Comparison of ENCODE assay signal across 14 mouse cellular contexts in the genomic region with DNA sequence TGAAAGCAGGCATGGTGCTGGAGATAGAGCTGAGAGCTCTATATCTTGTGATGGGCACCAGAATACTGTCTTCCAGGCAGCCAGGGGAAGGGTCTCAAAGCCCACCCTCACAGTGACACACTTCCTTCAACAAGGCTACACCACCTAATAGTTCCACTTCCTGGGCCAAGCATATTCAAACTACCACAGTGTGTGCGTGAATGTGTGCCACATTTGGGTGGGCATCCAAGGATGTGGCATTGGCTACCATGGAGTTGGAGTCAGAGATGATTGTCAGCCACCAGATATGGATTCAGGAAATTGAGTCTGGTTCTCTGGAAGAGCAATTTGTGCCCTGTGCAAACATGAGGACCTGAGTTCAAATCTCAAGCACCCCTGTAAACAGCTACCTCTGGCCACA. TPM values are rescaled to one million over a fixed set of nuclear protein-coding genes. Genes with fewer than 3 reads are reported as not detected.
DNase-seq lines count a peak whose midpoint lies in the region; ATAC-seq and TF ChIP-seq lines count a peak whose summit lies in the region.
"Had no signal": no experiment of that assay in that cellular context is flagged by ENCODE, and none has a peak within 500 bp of the region (broad histone marks: within the 10 kb centered on the region; RNA-seq: fewer than 3 reads in every experiment).

No protein-coding gene starts in this region.

- H3K4me2 ChIP-seq in heart, embryonic 12.5 days: peak overlapping the region; percentile 57
- peak overlapping the region; percentile 35; the same call in 1 of the 2 replicates for H3K4me2 ChIP-seq in lung, embryonic 15.5 days
- peak overlapping the region; percentile 76 for H3K4me2 ChIP-seq in liver, embryonic 16.5 days (ENCODE audit: low read depth, low read length)

- peaks cover 11% of the 10 kb centered on the region for H3K4me1 ChIP-seq in heart, embryonic 12.5 days (replicated peaks)
- H3K4me1 ChIP-seq in lung, embryonic 15.5 days: peaks cover 13% of the 10 kb centered on the region
- H3K4me1 ChIP-seq in bone marrow, adult 2 months (ENCODE audit: control insufficient read depth, insufficient read depth, low read length): peaks cover 13% of the 10 kb centered on the region
- peaks cover 58% of the 10 kb centered on the region for H3K4me1 ChIP-seq in liver, embryonic 16.5 days (ENCODE audit: control insufficient read depth, low read depth, low read length)

- no peak overlapping the region for H3K4me3 ChIP-seq in heart, embryonic 12.5 days
- H3K4me3 ChIP-seq in lung, embryonic 15.5 days: no peak overlapping the region
- H3K4me3 ChIP-seq in bone marrow, adult 2 months (replicated peaks; ENCODE audit: control insufficient read depth, low read depth, low read length): no peak overlapping the region
- peak overlapping the region; percentile 65 for H3K4me3 ChIP-seq in liver, embryonic 16.5 days (ENCODE audit: low read depth, low read length)
- H3K4me3 ChIP-seq: forebrain, embryonic 10.5 days had no signal

- H3K9ac ChIP-seq in heart, embryonic 12.5 days: no peak overlapping the region
- no peak overlapping the region for H3K9ac ChIP-seq in lung, embryonic 15.5 days
- H3K9ac ChIP-seq in liver, embryonic 16.5 days (ENCODE audit: low read depth, low read length): no peak overlapping the region

- no peaks in the 10 kb centered on the region for H3K36me3 ChIP-seq in heart, embryonic 12.5 days
- H3K36me3 ChIP-seq in lung, embryonic 15.5 days: no peaks in the 10 kb centered on the region
- H3K36me3 ChIP-seq in liver, embryonic 16.5 days (ENCODE audit: control insufficient read depth, insufficient read depth): peaks cover 13% of the 10 kb centered on the region
- H3K36me3 ChIP-seq: forebrain, embryonic 10.5 days had no signal

- H3K27ac ChIP-seq in heart, embryonic 12.5 days (ENCODE audit: poor library complexity, severe bottlenecking): peak overlapping the region; percentile 78
- peak overlapping the region; percentile 12; the same call in 1 of the 2 replicates for H3K27ac ChIP-seq in lung, embryonic 15.5 days
- peak overlapping the region; percentile 65 for H3K27ac ChIP-seq in bone marrow, adult 2 months (ENCODE audit: control insufficient read depth, insufficient read depth, low read depth, low read length, poor library complexity)
- peak overlapping the region; percentile 97 for H3K27ac ChIP-seq in liver, embryonic 16.5 days (ENCODE audit: low read length)

- no peaks in the 10 kb centered on the region for H3K27me3 ChIP-seq in heart, embryonic 12.5 days (replicated peaks)
- H3K27me3 ChIP-seq in lung, embryonic 15.5 days: no peaks in the 10 kb centered on the region
- H3K27me3 ChIP-seq in liver, embryonic 16.5 days (ENCODE audit: control insufficient read depth, insufficient read depth, low read depth, low read length): no peaks in the 10 kb centered on the region

- no peak for ATAC-seq in heart, embryonic 12.5 days (ENCODE audit: insufficient number of reproducible peaks, low FRiP score)
- no peak for ATAC-seq in lung, embryonic 15.5 days (ENCODE audit: borderline replicate concordance, extremely low read depth, low FRiP score, low TSS enrichment)
- ATAC-seq in liver, embryonic 16.5 days (ENCODE audit: low read depth): no peak

- TF ChIP-seq POLR2A in bone marrow, adult 2 months (IDR thresholded peaks at IDR 0.05; ENCODE audit: borderline replicate concordance, control insufficient read depth, low read depth, low read length): no peak

- H3K9me3 ChIP-seq in heart, embryonic 12.5 days (replicated peaks): 0 out of 2 replicates have a peak, but pooled peaks cover 5% of the 10 kb centered on the region
- no peaks in the 10 kb centered on the region; the same call in 1 of the 2 replicates for H3K9me3 ChIP-seq in lung, embryonic 15.5 days
- H3K9me3 ChIP-seq in liver, embryonic 16.5 days (replicated peaks; ENCODE audit: control insufficient read depth, low read length): no peaks in the 10 kb centered on the region
- H3K9me3 ChIP-seq: forebrain, embryonic 10.5 days had no signal

- TF ChIP-seq CTCF in bone marrow, adult 2 months (IDR thresholded peaks at IDR 0.05; ENCODE audit: control insufficient read depth, insufficient read depth, low read length): no peak

- no peak for DNase-seq in heart, adult 8-10 months (ENCODE audit: low spot score)
- no peak for DNase-seq in lung, postnatal 25 days (ENCODE audit: low spot score)
- no peak for DNase-seq in ovary, postnatal 36 days (ENCODE audit: low spot score)
- DNase-seq in gastrocnemius, adult 18-20 months (ENCODE audit: low spot score): no peak
- DNase-seq: cerebellum, postnatal 14 days; right cerebral cortex, adult 18-20 months had no signal

- WGBS in heart, embryonic 12.5 days: 97% methylated on average over 1 of the region's 1 CpGs
- WGBS in lung, embryonic 15.5 days: 93% methylated on average over 1 of the region's 1 CpGs
- WGBS in bone marrow, adult 2 months: 71% methylated on average over 1 of the region's 1 CpGs
- whole genome bisulfite sequencing in liver, embryonic 16.5 days (ENCODE audit: insufficient replicate concordance): 81% methylated on average over 1 of the region's 1 CpGs

RNA-seq across cellular contexts. Expression of gene H2-T24, which starts 0.9 kb away (rescaled TPM):
- polyA plus RNA-seq in heart, embryonic 12.5 days (2016; fragmentation: Nextera tagmentation; extraction: Ambion mirVana): 3.4 and 3.9 TPM in 2 replicates
- 1 to 10 TPM; 6.1 to 7.4 (median 7.1) TPM for total RNA-seq in heart, adult 8-10 months (2022)
- polyA plus RNA-seq in lung, embryonic 15.5 days (2015; fragmentation: Nextera tagmentation; extraction: Ambion mirVana): 2.2 and 3.2 TPM in 2 replicates
- 48.0 and 67.4 TPM in 2 replicates for polyA plus RNA-seq in bone marrow, adult 2 months (2011; ENCODE audit: insufficient read depth, insufficient read length, low replicate concordance, missing spikeins)
- 6.6 and 7.9 TPM in 2 replicates for polyA plus RNA-seq in liver, embryonic 16.5 days (2015; fragmentation: Nextera tagmentation; extraction: Ambion mirVana)
- 1 to 10 TPM in 1 of 2 experiments, under 1 TPM in 1; 0.98 to 1.5 TPM for total RNA-seq in gastrocnemius, adult 18-20 months (2021)

RNA-seq across cellular contexts. Expression of gene H2-T23, which starts 11.3 kb away (rescaled TPM):
- polyA plus RNA-seq in heart, embryonic 12.5 days (2016; fragmentation: Nextera tagmentation; extraction: Ambion mirVana): 4.7 and 5.2 TPM in 2 replicates
- 10 to 100 TPM; 26.8 to 28.5 (median 27.9) TPM for total RNA-seq in heart, adult 8-10 months (2022)
- polyA plus RNA-seq in lung, embryonic 15.5 days (2015; fragmentation: Nextera tagmentation; extraction: Ambion mirVana): 6.1 and 8.4 TPM in 2 replicates
- polyA plus RNA-seq in bone marrow, adult 2 months (2011; ENCODE audit: insufficient read depth, insufficient read length, low replicate concordance, missing spikeins): 60.1 and 94.6 TPM in 2 replicates
- polyA plus RNA-seq in liver, embryonic 16.5 days (2015; fragmentation: Nextera tagmentation; extraction: Ambion mirVana): 69.6 and 73.5 TPM in 2 replicates
- 1 to 10 TPM; 7.0 to 9.4 TPM for total RNA-seq in gastrocnemius, adult 18-20 months (2021)

RNA-seq across cellular contexts. Expression of gene H2-T22, which starts 21.2 kb away (rescaled TPM):
- 4.7 and 6.1 TPM in 2 replicates for polyA plus RNA-seq in heart, embryonic 12.5 days (2016; fragmentation: Nextera tagmentation; extraction: Ambion mirVana)
- total RNA-seq in heart, adult 8-10 months (2022): 10 to 100 TPM; 10.4 to 14.0 (median 13.0) TPM
- 16.1 and 18.4 TPM in 2 replicates for polyA plus RNA-seq in lung, embryonic 15.5 days (2015; fragmentation: Nextera tagmentation; extraction: Ambion mirVana)
- polyA plus RNA-seq in bone marrow, adult 2 months (2011; ENCODE audit: insufficient read depth, insufficient read length, low replicate concordance, missing spikeins): 23.5 and 45.8 TPM in 2 replicates
- 11.3 and 13.4 TPM in 2 replicates for polyA plus RNA-seq in liver, embryonic 16.5 days (2015; fragmentation: Nextera tagmentation; extraction: Ambion mirVana)
- total RNA-seq in gastrocnemius, adult 18-20 months (2021): 10 to 100 TPM in 1 of 2 experiments, 1 to 10 TPM in 1; 7.9 to 15.7 TPM

RNA-seq across cellular contexts. Expression of gene Gm6034, which starts 21.5 kb away (rescaled TPM):
- polyA plus RNA-seq in heart, embryonic 12.5 days (2016; fragmentation: Nextera tagmentation; extraction: Ambion mirVana): not detected in 2 replicates
- total RNA-seq in heart, adult 8-10 months (2022): not detected
- not detected in 2 replicates for polyA plus RNA-seq in lung, embryonic 15.5 days (2015; fragmentation: Nextera tagmentation; extraction: Ambion mirVana)
- not detected in 2 replicates for polyA plus RNA-seq in bone marrow, adult 2 months (2011; ENCODE audit: insufficient read depth, insufficient read length, low replicate concordance, missing spikeins)
- polyA plus RNA-seq in liver, embryonic 16.5 days (2015; fragmentation: Nextera tagmentation; extraction: Ambion mirVana): not detected in 2 replicates
- total RNA-seq in gastrocnemius, adult 18-20 months (2021): not detected
- total RNA-seq: gastrocnemius, postnatal 25 days; left cerebral cortex, adult 18-20 months had no signal
- polyA plus RNA-seq: forebrain, embryonic 10.5 days; kidney, embryonic 14.5 days had no signal

RNA-seq across cellular contexts. Expression of gene Gm11127, which starts 36.9 kb away (rescaled TPM):
- polyA plus RNA-seq in heart, embryonic 12.5 days (2016; fragmentation: Nextera tagmentation; extraction: Ambion mirVana): not detected in 2 replicates
- total RNA-seq in heart, adult 8-10 months (2022): 1 to 10 TPM; 4.0 to 5.5 (median 4.9) TPM
- not detected in 2 replicates for polyA plus RNA-seq in lung, embryonic 15.5 days (2015; fragmentation: Nextera tagmentation; extraction: Ambion mirVana)
- not detected in 2 replicates for polyA plus RNA-seq in bone marrow, adult 2 months (2011; ENCODE audit: insufficient read depth, insufficient read length, low replicate concordance, missing spikeins)
- 0.20 TPM in 1 of 2 replicates, not detected in the other for polyA plus RNA-seq in liver, embryonic 16.5 days (2015; fragmentation: Nextera tagmentation; extraction: Ambion mirVana)
- 1 to 10 TPM; 1.4 to 3.2 TPM for total RNA-seq in gastrocnemius, adult 18-20 months (2021)
- polyA plus RNA-seq: forebrain, embryonic 10.5 days; kidney, embryonic 14.5 days had no signal

Comparison
In these comparisons a context has a peak if more than half of its experiments do, and no peak if none do; other contexts are left out.
1. H3K27ac ChIP-seq: peak in every context shown above with its lines; median percentile 97 in liver, embryonic 16.5 days; 78 in heart, embryonic 12.5 days; 65 in bone marrow, adult 2 months; 12 in lung, embryonic 15.5 days.